Mouse (Mus musculus) adrenal gland, adult 2 months (tissue): ENCODE results near the gene Fadd. TPM values are rescaled to one million over a fixed set of nuclear protein-coding genes. Genes with fewer than 3 reads are reported as not detected.

ENCODE experiments used
- DNase-seq: peaks from one replicate; pipeline ENCODE4 v3.0.0; 2021
- polyA plus RNA-seq: library from polyadenylated mRNA; depleted of rRNA; stranded (reverse); fragments of >200 nt; gene quantifications from 2 replicates; pipeline ENCODE4 v1.2.3, GENCODE M21; 2012
- total RNA-seq, 2 experiments: library from RNA; stranded (reverse); gene quantifications; 2 replicates each; pipeline ENCODE4 v1.2.3; 2021

The Fadd gene
- total and polyA plus RNA-seq, 3 experiments, result 8.8 to 14.8 (median 13.9) TPM

DNA sequence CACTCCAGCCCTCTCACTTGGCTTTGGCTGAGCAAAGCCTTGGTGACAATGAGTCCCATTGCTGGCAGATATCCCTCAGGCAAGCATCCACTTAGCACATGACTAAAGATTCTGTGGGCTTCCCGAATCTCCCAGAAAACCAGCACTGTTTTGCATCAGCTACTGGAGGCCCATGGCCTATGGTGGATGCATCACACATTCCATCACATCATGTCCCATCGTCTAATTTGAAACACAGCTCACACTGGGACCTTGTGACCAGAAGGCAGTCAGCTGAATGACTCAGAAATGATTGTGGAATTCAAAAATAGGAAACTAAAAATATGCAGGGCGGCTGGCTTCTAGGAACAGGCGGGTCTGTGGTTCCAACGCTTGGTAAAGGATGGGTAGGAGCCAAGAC, 4.4 kb downstream of the Fadd start:
- peak; percentile 61 for DNase-seq

DNA sequence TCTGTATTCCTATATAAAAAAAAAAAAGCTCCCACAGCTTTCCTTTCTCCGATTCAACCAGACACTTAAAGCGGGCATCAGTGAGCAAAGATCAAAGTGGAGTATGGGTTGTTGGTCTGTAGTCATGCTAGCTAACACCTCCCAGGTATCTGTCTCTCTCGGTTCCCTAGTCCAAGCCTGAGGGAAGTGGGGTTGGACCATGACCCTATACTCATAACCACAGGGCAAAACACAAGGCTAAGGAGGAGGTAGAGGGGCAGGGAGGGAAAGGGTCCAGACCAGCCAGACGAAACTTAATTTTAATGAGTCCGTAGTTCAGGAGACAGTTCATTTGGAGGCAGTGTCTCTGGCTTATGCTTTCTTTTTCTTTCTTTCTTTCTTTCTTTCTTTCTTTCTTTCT, 10.0 kb downstream of the Fadd start:
- no peak for DNase-seq

DNA sequence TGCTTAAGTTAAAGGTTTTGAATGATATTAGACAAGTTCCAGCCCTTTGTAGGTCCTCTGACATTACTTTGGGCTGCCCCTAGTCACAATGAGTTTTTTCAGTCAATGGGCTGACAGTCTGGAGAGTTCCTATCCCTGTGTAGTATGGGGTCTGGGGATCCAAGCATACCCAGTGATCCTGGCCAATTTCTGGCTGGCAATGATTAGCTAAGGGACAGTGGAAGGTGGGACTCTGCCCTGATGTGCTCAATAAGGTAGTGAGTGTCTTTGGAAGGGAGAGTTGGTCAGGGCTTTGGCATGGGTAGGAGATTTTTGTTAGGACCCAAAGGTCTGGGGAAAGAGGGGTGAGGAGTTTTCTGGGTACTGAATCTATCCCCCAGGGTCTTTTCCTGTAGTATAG, 10.7 kb downstream of the Fadd start:
- no peak for DNase-seq

DNA sequence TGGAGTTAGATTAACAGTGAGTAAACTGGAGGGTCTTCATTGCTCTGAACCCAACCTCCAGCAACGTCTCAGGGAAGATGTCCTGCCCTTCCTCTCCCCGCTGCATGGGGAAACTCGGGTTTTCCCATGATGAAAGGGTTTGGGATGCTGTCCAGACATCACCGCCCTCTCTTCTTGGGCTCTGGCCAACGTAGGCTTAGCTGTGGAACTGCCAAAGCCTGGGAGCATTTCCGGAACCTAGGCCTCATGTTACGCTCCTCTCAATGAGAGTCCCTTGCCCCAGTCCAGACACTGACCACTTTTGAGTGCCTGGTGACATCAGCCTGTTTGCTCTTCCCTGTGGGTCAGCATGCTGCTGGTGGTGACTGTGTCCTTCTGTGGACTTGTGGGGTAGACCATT, 12.8 kb downstream of the Fadd start:
- peak; percentile 48 for DNase-seq

DNA sequence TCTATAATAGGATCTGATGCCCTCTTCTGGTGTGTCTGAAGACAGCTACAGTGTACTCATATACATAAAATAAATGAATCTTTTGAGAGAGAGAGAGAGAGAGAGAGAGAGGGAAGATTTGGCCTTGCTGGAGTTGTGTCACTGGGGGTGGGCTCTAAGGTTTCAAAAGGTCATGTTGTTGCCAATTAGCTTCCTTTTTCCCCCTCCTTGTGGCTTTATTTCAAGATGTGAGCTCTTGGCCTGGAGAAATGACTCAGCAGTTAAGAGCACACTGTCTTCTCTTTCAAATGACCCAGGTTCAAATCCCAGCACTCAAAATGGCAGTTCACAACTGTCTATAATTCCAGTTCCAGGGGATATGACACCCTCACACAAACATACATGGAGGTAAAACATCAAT, 14.2 kb downstream of the Fadd start:
- DNase-seq, result no peak

DNA sequence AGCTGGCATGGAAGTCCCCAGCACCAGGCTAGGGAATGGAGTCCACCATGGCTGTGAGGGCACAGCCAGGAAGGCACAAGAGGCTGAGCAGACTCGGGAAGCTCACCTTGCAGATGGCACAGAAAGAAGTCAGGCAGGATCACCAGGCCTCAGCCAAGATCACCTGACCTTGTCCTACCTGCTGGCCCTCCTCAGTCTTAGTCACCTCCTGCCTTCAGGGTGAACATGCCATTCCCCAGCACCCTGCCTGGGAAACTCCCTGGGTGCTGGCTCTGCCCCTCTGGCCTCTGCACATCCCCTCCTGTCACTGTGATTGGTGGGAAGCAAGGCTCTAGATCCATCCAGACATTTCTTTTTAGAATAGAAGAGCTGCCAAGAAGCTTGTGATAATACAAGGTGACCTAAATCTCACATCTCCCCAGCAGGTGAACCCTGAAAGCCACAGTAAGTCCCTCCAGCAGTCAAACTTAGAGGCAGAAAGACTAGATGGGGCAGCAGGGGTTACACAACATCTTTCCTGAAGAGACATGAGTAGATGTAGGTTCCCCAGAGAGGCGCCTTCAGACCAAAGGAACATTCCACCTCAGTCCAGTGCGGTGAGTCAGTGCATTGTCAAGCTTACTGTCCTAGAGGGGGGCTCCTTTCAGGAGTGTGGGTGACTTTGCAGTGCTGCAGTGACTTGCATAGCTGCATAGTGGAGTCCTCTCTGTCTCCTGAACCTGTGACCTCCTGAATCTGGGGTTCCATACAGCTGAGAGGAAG, 15.2 kb downstream of the Fadd start:
- DNase-seq, result no peak

DNA sequence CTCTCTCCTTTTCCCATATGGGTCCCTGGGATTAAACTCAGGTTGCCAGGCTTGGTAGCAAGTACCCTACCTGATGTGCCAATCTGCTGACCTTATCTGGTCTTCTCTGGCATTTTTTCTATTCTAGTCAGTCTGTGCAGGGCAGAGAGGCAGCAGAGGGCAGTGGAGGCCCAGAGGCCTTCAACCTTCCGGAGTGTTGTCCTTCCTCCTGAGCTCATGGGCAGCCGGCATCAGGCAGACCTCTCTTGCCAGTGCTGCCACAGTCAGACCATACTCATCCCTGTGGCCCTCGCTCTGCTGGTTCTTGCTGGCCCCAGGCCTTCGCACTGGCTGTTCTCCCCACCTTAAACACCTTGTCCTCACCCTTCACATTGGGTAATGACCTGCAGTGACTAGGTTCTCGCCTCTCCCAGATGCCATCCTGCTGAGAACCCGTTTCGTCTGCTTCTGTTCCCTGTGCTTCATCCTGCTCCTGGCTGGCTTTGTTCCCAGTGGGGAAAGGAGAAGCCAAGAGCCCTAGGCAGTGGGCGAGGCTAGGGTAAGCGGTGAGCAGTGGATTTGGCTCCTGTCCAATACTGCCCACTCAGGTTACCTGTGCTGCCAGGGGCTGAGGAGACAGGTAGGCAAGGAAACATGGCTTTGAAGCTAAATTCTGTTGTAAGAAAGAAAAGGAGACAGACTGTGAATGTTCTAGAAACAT, 18.7 kb downstream of the Fadd start:
- DNase-seq, result peak; percentile 57

DNA sequence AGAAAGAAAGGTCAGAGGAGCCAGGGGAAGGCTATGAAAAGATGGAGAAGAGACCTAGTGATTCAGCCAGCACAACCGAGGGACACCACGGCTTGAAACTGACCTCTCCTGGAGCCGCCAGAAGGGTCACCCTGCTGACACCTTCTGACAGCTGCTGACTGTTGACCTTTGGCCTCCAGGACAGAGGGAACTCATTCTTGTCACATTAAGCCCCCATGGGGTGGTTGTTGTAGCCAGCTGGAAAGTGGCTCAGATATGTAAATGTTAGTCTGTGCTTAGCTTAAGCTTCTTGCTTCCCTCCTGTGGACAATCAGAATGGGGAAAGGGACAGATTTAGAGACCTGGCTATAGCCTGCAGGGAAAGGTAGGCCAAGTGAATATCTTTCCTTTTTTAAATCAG, 20.2 kb downstream of the Fadd start:
- no peak for DNase-seq

DNA sequence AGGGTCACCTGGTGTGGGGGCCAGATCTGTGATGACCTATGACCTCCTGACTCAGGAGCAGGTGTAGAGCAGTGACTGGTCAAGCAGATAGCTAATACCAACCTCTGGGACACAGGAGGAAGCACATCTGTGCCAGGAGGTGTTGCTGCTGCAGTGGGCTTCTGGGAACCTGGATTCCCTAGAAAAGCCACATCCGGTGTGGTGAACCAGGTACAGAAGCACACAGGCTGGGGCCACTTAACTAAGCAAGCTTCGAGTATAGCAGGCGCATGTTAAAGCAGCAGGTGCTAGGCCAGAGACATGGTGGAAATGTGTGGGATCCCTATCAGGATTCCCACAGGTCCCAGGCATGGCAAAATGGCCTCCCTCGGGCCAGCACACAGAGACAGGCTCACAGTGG, 21.7 kb downstream of the Fadd start:
- no peak for DNase-seq

DNA sequence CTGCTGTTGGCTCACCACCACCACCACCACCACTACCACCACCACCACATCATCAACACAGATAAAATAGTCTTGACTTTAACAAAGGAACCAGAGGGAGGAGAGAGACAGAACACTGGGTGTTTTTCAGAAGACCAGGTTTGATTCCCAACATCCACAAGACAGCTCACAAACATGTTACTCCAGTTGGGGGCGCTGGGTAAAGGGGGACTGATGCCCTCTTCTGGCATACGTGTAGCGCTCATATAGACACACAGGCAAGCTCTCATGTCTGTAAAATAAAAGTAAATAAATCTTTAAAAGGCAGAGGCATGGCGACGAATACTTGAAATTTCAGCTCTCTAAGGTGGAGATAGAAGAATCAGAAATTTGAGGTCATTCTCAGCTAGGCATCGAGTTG, 23.7 kb downstream of the Fadd start:
- DNase-seq, result no peak

DNA sequence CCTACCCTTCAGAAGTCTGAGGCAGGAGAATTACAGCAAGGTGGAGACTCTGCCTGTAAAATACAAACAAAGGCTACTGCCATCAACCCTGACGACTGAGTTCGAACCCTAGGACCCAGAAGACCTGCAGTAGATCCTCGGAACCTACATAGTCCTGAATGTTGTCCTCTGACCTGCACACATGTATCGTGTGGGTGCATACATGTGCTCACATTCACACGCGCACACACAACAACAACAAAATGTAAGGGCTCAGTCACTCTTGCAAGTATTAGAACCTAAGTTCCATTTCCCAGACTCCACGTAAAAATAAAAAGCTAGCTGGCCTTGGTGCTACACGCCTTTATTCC, 28.2 kb downstream of the Fadd start:
- DNase-seq, result no peak

DNA sequence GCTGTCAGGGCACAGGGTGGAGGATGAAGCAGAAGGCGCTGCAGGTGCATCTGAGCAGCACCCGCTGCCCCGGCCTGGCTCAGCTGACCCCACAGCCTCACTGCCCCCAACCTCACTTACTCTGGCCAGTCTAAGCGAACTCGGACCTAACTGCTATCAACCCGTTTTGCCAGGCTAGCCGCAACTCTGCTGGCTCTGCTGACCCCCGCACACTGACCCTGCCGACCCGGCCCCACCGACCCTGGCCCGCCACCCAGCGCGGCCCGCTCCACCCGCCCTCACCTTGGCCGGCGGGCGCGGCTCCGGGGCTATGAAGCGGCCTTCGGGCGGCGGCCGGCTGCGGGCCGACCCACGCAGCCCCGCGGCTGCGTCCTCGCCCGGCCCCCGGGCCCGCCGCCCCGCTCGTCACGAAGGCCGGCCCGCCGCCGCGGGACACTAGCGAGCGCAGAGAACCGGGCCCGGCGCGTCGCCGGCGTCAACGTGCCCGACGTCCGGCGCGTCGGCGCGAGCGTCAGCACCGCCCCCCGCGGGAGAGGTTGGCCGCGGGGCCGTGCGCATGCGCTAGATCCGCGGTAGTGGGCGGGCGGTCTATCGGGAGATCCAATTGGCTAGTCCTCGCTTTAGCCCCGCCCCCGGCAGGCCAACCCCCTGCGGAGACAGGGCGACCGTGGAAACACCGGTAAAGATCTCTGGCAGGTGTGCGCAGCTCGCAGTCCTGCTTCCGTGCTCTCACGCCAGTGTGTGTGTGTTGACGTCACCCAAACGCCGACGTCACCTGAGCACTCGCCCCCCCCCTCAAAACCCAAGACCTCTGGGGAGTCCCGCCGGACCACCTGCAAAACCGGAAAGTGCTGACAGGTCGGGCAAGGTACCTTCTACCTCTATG, 28.8 kb downstream of the Fadd start, which contains the start of gene Ppfia1:
Gene Ppfia1, minus strand, starts transcription at position 493 of the 886 bp plus-strand sequence.
- peak; percentile 99 for DNase-seq

DNA sequence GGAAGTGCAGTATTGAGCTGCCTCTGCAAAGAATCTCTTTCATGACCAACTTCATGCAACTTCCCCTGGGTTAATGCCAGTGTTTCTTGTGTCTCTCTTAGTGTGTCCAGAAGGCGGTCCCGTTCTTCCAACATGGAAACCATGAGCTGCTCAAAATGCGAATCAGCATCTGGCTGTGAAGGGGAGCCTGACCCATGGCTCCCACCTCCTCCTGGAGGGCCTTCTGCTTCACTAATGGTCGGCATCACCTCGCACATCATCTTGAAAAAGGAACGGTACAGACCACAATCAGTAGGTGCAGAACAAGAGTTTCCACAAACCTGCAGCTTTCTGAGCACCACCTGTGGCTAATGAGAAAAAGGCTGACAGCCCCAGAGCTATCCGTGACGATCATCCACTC, 30.0 kb downstream of the Fadd start:
- no peak for DNase-seq

DNA sequence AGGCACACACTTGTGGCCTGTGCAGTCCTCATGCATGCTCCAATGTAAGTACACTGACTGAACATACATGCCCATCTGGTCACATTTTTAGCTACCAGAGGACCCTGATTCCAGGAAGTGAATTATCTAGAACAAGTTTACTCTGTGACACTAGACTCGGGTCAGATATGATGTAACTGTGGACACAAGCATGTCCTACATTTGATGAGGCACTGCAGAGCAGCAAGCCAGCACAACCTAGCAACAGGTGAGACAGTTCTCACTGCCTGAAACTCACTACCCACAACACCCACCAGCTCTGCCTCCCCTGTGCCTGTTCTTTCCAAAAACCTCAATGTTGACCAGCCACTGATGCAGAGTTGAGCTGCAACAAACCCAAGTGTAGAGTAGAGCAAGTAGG, 31.5 kb downstream of the Fadd start:
- DNase-seq, result no peak

DNA sequence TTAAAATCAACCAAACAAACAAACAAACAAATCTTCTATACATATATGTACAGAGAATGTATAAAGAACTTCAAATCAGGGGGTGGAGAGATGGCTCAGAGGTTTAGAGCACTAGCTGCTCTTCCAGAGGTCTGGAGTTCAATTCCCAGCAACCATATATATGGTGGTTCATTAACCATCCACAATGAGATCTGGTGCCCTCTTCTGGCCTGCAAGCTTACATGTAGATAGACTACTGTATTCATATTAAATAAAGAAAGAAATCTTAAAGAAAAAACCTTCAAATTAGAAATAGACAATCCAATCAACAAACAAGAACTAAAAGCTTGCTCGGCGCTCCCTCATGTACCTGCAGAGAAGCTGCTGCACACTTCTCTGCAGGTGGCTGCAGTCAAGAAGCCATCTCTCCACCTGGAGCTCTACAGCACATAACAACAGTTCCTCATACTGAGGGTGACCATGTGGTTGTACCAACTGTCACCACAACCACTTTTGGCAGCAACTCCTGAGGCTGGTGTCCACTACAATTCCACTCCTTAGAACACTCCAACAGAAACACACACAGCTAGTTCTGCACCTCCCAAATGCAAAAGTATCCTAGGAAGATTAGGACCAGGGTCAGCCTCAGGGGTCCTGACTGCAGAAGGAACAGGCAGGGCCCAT, 32.2 kb downstream of the Fadd start:
- no peak for DNase-seq

DNA sequence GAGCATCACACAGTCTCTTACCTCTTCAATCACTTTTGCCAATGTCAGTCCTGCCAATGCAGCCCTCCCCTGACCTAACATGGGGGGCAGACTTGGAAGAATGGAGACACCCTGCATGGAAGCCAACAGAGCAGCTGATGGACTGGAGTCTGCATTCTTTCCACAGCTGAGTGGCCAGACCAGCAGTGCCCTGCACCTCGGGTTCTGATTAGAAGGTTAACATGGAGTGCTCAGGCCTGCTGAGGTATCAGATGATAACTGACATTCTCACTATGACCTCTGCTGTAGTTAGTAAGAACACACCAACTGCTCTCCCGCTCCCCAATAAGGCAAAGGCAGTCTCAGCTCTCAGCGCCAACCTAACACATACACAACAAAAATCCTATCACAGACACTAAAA, 37.0 kb downstream of the Fadd start:
- DNase-seq, result no peak

DNA sequence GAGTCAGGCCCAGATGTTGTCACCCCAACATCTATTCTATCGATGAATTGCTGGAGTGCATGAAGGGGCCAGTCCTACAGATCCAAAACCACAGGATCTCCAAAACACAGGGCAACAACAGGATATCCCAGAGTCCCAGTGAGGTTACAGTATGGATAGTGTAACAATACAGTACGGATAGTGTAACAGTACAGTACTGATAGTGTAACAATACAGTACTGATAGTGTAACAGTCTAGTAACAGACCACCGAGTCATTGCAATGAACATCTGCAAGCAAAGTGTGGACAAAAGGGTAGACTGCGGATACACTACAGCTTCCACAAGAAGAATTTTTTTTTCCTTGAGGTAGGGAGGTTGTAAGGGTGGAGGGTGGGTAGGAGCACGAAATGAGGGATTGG, 40.9 kb downstream of the Fadd start:
- DNase-seq, result no peak

DNA sequence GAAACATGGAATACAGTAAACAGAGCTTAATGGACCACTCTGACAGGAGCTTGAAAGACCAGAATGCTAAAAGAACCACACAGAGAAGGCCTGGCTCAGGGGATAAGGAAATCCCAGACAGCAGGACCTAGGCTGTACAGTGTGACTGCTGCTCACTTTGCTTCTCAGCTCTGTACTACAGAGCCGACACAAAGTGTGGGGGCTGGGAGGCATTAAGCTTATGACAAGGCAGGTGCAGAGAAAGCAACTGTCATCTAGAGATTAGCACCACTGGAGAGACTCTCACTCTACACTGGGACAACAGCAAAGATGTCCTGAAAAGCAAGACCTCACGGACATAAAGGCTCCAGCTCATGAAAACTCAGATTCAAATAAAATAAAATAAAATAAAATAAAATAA, 43.1 kb downstream of the Fadd start:
- no peak for DNase-seq

DNA sequence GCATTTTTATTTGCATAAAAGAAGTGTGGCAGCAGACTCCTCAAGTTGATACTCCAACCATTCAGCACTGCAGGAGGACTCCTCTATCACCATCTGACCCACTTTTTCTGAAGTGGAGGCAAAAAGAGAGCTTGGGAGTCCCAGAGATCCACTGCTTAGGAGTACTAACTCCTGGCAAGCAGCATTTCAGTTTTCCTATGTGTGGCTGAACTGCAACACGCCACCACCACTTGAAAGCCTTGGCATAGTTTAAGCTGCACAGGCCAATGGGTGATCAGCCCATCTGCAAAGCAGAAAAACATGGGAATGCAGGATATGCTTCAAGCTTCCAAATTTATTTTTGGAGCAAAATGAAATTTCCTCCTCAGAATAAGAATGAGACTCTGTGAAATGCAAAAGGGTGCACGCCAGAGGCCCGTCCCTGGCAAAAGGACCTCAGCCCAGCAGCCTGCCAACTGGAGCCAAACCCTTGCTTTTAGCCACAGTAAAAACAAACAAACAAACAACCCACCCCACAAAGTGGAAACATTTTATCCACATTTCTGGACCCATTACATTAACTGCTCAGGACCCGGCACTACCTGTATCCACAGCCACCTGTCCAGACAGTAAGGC, 44.1 kb downstream of the Fadd start:
- no peak for DNase-seq

DNA sequence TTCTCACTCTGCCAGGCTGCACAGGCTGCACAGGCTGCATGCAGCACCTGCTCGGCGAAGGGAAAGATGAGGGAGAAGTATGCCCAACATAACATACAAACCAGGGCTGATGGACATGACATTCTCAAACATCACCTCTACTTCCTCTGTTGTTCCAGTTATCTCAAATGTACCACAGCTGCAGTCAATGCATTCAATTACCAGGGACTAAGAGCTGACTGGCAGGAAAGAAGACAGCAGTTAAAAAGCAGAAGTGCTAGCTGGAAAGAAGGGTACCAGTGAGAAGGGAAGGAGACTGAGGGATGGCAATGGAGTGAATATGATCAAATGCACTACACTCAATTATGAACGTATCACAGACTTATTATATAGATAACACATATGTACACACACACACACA, 45.9 kb downstream of the Fadd start:
- DNase-seq, result no peak

DNA sequence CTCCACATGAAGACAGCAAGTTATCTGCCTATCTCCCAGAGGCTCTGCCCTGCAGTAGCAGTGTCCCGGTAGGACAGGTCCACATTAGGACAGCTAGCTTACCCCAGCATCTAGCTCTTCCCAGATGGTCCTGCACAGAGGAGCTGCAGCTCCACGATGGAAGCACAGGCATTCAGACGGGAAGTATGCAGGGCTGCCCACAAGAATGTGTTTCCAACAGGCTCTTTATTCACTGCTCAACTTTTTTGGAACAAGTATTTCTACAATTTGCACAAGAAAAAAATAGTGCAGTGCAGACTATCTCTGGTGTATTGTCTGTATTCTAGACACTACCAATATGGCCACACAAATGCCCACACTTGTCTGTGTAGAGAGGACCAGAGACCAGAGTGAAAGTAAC, 47.5 kb downstream of the Fadd start:
- DNase-seq, result no peak
